Mouse (Mus musculus): Measurements from ENCODE around the gene Zfp710.

Zfp710 gene

DNA sequence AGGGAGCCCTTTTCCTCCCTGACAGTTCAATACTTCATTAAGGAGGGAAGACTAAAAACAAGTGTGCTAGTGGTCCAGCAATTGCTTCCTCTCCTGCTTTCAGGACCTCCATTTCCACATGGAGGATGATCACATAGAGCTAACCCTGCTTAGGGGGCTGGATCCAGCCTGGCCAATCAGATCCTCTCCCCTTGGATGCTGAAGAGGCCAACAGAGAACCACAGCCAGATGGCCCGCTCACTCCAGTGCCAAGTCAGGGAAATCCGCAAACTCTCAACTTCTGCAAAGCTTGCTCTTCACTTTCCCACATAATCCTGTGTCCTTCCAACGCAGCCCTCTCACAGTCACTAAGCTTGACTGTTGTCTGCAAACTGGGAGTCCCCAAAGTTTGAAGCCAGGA is 78.7 kb downstream of the Zfp710 start:
- CTCF ChIA-PET = no interaction called here

DNA sequence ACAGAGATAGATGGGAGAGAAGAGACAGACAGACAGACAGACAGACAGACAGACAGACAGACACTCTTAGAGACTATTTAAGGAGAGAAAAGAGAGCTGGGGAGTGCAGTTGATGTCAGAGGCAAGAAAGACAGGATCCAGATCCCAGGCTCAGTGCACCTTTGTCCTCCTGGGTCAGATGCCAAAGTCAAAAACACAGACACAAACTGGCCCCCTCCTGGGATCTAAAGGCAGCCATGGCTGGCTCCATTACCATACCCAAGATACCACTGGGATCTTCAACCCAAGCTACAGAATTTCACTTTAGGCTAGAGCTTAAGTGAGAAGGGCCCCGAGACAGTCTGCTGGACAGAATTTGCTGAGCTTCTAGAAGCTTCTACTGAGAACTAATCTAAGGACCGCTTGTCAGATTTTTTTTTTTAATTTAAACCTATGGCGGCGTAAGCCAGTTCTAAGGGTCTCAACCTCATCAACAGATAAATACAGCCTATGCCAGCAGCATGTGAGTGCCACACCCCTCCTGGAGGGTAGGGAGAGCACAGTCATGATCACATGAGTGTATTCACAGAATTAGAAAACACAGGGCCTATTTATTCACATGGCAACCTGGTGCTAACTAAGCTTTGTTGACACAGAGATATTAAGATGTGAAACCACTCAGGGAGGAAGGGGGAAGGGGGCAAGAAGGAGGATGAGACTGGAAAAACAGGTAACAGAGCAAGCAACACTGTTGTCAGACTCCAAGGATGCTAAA is 81.2 kb downstream of the Zfp710 start:
- CTCF ChIA-PET = interaction anchor here (0.6 to 1.1 kb wide), 2 partner anchors 32 to 36 kb away, joined by 3 to 4 read pairs; no protein-coding TSS in a partner anchor

DNA sequence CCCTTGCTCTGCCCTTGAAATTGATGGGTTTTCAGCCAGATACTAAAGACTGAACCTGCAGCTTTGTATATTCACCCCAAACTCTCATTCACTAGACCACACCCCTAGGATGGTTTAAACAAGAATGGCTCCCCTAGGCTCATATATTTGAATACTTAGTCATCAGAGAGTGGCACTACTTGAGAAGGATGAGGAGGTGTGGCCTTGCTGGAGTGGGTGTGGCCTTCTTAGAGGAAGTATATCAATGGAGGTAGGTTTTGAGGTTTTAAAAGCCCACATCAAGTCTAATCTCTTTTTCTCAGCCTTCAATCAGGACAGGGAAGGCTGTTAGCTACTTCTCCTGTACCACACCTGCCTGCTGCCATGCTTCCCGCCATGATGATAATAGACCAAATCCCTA is 81.8 kb downstream of the Zfp710 start:
- CTCF ChIA-PET = interaction anchor here (1.1 kb wide), 1 partner anchor 36 kb away, joined by 4 read pairs; no protein-coding TSS in a partner anchor

DNA sequence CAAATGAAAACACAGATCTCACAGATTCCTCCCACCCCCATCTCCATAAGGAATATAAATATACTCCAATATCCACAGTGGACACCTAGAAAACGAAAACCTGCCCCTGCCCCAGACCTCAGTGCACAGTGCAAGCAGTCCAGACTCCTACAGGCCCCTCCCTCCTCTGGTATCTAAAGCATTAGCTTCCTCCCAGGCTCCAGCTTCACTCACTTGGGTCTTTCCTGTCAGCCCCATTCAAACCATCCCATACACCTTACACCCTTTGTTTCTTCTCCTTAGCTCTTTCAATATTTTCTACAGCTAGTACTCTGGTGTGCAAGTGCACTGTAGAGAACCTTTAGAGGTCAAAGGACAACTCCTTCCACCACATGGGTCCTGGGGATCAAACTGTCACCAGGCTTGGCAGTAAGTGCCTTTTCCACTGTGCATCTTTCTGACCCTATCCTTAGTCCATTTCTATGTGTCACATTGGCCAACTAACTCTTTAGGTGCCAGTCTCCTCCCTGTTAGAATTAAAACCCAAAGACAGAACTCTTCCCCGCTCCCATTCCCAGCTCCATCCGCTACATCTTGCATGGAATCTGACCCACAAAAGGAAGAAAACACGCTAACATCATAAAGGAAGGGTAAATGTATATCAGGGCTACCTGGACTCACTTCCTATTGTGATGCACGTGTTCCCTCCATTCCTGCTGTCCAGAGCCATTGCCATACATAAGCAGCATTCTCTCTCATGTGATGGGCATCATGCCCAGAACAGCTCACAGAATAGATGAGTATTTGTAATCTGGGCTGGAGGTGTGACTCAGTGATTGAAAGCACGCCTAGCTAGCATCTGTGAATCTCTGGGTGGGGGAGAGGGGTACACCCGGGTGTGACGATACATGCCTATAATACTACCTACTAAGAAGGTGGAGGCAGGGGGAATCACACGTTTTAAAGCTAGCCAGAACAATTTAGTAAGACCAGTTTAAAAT is 86.7 kb downstream of the Zfp710 start:
- CTCF ChIA-PET = interaction anchor here (0.6 to 1.1 kb wide), 2 partner anchors 16 to 605 kb away, joined by 4 read pairs; no protein-coding TSS in a partner anchor

DNA sequence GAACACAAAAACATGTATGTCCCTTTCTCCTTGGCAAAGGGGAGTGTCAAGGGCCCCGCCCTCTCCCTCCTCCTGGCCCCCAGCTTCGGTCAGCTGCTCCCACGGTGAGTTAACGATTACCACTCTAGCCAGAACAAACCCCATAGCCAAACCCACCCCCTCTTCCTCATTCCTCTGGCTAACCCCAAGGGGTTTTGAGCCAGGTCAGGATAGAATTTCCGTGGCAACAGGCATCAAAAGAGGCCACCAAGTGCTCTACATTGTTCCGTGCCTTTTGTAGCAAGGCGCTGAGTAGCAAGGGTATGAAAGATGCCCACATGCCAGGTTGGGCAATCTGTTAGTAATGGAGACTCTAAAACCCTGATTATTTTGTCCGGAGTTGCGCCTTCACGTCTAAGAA is 89.4 kb downstream of the Zfp710 start:
- CTCF ChIA-PET = no interaction called here

DNA sequence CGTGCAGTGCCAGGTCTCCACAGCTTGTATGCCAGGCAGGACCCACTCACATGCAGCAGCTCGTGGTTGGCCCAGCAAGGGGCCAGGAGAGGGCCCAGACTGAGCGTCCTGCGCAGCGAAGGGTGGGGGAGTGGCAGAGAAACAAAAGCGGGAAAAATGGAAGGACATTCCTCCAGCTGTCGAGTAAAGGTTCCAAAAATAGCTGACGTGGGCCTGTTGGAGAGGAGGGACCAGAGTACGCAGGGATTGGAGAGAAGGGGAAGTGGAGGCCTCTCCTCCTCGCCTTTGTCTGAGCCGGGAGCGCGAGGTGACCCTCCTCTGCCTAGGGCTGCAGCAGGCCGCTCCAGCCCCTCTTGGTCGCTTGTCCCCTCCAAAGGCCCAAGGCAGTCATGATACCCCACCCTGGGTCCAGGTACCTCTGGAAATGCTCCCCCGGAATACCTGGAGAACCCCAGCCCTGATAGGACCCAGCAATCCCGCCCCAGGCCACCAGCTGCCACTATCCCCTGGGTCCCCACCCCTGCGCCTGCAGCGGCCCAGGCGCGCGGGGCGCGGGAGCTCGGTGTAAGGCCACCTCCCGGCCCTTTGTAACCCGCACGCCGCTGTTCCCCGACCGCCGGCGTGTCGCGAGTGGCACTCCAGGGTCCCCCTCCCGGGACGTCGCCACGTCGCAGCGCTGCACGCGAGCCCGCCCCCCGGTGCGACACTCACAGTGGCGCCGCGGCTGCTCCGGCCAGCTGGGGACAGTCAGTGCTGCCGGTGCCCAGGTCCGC is 90.0 kb downstream of the Zfp710 start:
- CTCF ChIA-PET = interaction anchor here (0.6 to 0.8 kb wide), 3 partner anchors 88 to 260 kb away, joined by 3 to 5 read pairs (median 3); no protein-coding TSS in a partner anchor

DNA sequence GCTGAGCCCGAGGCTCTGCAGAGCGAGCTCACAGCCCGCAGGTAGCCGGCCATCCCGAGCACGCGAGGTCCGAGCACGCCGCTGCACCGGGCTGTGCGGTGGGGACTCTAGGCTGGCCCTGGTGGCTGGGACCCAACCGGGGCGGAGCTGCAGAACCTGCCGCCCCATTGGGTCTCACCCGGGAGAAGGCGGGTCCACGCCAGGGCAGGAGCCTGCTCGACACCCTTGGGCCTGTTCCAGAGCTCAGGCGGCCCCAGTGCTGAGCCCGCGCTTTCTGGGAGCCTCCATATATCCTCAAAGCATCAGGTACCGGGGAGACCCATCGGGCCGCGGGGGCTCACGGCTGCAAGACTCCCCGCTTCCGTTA is 90.6 kb downstream of the Zfp710 start, which contains the start of gene Idh2:
Gene Idh2 (minus strand): TSS at position 169 of the 367 bp plus-strand sequence.
- CTCF ChIA-PET = interaction anchor here (0.6 to 0.8 kb wide), 3 partner anchors 88 to 259 kb away, joined by 3 to 5 read pairs (median 3); no protein-coding TSS in a partner anchor

DNA sequence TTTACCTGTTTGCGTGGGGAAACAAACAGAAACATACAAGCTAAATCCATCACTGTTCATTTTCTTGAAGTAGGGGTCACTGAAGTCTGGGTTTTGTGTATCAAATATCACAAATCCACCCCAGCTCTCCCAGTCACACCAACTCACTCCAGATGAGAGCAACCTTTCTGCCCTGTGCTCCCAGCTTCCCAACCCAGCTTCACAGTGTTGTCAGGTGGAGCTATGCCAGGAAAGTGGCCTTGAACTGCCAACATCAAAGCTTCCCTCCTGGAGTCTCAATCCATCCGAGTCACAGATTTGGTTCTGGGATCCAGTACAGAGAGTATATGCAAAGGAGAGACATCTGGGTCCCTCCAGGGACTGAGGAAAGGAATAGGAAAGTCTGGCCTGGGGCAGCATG is 91.5 kb downstream of the Zfp710 start:
- CTCF ChIA-PET = no interaction called here

DNA sequence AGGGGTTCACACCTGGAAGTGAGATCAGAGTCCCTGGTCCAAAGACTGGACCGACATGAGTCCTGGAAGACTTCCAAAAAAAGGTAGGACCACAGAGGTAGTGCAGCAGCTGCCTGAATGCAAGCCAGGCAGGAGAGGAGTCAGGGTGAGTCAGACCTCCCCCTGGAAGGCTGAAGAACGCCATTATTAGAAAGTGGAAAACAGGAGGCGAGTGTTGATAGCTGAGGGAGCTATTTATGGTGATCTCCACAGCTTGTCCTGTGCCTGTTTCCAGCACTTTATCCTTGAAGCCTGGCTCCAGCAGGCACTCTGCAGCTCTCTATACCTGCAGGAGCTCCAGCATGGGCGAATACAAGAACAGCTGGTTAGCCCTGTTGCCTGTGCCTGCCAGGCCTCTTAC is 94.6 kb downstream of the Zfp710 start:
- CTCF ChIA-PET = no interaction called here

DNA sequence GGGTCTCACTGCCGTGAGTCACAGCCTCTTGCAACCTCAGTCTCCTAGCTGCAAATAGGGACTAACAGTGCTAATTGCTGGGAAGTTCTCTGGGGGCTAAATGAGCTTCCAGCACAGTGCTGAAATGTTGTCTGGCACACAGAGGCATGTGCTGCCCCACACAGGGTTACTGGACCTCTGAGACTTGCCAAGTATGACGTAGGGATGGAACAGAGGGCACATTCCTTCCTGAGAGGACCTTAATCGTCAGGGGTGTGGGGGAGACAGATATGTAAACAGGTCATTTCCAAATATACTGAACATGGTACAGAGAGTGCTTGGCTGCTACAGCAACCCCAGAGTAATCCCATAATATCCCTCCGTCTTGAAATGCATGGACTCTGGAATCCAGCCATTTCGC is 96.5 kb downstream of the Zfp710 start:
- CTCF ChIA-PET = no interaction called here

DNA sequence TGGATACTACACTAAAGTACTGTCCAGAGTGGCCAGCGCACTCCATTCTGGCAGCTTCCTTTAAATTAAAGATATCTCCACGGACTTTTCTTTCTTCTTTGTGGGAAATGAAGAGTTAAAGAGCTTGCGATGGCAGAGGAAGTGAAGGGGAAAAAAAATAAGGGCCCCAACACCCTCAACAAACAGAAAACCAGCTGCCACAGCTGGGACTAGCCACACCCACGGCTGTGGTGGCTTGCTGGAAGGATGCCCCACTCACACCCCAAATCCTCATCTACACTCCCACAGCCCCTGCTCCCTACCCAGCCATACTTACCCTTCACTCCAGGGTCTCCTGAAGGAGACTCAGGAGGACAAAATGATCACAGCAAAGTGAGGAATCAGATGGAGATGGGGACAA is 98.5 kb downstream of the Zfp710 start:
- CTCF ChIA-PET = interaction anchor here (0.9 kb wide), 1 partner anchor 33 kb away, joined by 3 read pairs; no protein-coding TSS in a partner anchor

DNA sequence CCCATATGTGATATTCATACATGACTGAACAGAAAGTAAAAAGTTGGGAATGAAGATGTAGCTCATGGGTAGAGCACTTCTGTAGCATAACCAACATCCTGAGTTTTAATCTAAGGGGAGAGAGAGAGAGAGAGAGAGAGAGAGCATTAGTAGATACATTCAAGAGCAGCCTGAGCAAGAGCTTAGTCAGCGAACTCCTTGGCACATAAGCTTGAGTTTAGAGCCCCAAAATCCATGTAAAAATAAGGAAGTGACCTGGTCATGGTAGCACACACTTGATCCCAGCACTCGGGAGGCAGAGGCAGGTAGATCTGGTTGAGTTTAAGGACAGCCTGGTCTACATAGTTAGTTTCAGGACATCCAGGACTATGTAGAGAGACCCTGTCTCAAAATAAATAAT is 99.1 kb downstream of the Zfp710 start:
- CTCF ChIA-PET = interaction anchor here (0.5 to 0.9 kb wide), 4 partner anchors 17 to 249 kb away, joined by 3 to 8 read pairs (median 5); no protein-coding TSS in a partner anchor

DNA sequence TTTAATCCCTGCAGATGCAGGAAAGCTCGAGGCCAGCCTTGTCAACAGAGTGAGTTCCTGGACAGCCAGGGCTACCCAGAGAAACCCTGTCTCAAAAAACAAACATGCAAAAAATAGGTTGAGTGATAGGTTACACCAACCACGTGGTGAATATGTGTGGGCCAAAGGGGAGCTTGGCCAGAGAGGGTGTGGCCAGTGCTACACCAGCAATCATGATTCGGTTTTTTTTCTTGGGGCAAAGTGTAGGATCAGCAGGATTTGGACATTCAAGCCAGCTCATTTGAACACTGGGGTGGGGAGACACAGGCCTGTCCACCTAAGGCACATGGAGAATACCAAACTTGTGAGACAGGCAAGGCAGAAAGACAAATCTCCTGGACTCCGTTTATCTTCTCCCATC is 104.7 kb downstream of the Zfp710 start:
- CTCF ChIA-PET = interaction anchor here (0.6 to 0.9 kb wide), 2 partner anchors 134 to 139 kb away, joined by 3 to 6 read pairs; no protein-coding TSS in a partner anchor

DNA sequence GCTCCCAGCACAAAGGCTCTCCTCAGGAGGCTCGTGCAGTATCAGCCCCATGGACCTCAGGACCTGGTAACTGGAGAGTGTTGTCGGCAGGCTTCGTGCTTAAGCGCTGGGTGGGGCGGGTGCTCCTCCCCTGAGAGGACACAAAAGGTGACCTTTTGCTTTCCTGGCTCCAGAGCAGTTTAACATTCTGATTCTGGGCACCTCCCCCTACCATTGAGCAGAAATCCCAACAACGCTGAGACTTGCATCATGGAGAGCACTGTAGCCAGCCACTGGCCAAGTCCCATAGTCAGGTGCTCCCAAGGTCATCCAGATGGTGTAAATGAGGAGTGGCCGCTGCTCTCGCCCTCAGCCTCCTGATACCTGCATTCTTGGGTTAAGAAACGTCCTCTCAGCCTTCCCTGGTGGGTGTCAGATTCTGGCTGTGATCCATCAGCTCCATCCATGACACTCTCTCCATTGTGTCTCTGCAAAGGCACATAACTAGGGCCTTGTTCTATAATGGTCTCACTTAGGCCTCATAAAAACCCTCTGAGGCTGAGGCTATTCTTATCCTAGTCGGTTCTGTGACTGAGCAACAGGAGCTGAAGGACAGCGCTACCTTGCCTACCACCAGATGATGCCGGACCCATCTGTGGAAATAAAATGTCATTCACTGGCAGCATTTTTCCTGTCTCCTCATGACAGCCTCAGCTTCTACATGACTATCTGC is 105.9 kb downstream of the Zfp710 start:
- CTCF ChIA-PET = interaction anchor here (0.6 to 0.8 kb wide), 2 partner anchors 10 to 248 kb away, joined by 3 to 8 read pairs; no protein-coding TSS in a partner anchor

DNA sequence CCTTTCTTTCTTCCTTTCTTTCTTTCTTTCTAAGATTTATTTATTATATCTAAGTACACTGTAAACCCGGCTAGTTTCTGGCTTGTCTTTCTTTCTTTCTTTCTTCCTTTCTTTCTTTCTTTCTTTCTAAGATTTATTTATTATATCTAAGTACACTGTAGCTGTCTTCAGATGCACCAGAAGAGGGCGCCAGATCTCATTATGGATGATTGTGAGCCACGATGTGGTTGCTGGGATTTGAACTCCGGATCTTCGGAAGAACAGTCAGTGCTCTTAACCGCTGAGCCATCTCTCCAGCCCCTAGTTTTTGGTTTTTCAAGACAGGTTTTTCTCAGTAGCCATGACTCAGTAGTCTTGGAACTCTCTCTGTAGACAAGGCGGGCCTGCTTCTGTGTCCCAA is 106.7 kb downstream of the Zfp710 start:
- CTCF ChIA-PET = interaction anchor here (0.7 to 0.8 kb wide), 2 partner anchors 9 to 537 kb away, joined by 3 to 8 read pairs; no protein-coding TSS in a partner anchor

DNA sequence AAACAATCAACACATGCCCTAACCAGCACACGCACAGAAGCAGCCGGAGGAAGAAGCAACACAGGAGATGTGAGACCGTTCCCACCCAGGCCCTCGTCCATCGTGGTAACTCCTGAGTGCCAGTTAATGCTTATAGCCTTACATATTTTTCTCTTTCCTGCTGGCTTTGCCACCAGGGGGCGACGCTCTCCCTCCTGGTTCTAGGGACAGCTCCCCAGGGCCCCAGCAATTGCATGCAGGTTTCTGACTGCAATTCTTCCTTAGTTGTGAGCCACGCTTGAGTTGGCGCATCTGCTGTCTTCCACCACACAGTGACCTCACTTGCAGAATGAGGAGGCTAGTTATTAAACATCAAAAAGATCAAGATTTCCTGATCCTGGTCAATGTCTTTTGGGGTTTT is 107.9 kb downstream of the Zfp710 start:
- CTCF ChIA-PET = interaction anchor here (0.7 to 1.1 kb wide), 2 partner anchors 34 to 66 kb away, joined by 3 to 7 read pairs; no protein-coding TSS in a partner anchor

DNA sequence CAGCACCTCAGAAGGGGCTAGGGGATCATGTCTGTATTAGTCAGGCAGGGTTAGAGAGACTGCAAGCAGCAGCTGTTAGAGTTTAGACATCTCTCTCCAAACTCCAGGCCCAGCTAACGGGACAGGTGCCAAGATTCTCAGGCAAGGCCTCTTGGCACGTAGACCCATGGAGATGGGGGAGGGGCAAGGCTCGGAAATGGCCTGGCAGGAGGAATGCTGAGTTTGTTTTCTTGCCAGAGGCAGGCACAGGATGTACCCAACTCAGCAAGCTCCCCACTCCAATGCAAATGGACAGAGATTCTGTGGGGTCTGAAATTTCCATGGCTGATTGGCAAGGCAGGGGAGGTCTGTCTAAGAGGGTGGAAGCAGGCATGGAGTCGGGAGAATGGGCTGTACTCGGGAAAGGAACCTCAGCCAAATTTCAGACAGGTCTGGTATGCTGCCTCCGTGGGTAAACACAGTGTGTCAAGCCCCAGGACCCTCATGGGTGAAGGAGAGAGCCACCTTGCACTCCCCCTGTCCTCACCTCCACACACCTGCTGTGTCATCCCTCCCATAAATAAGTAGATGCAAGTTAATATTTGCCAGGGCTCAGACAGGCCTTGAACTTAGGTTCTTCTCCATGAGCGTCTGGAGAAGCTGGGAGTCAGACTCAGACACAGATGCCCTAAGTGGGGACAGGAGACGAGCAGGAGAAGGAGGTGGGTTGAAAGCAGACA is 110.0 kb downstream of the Zfp710 start:
- CTCF ChIA-PET = interaction anchor here (0.7 kb wide), 2 partner anchors 13 to 127 kb away, joined by 3 read pairs; no protein-coding TSS in a partner anchor

DNA sequence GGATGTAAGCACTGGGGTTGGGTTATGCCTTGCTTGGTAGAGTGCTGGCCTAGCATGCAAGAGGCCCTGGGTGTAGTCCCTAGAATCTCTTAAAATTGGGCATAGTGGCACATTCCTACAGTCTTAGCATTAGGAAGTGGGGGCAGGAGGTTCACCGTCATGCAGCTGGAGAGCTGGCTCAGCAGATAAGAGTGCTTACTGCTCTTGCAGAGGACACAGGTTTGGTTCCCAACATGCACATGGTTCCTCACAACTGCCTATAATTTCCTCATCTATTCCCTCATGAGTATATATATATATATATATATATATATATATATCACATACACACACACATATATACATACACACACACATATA is 110.5 kb downstream of the Zfp710 start:
- CTCF ChIA-PET = interaction anchor here (0.7 kb wide), 1 partner anchor 126 kb away, joined by 3 read pairs; no protein-coding TSS in a partner anchor

DNA sequence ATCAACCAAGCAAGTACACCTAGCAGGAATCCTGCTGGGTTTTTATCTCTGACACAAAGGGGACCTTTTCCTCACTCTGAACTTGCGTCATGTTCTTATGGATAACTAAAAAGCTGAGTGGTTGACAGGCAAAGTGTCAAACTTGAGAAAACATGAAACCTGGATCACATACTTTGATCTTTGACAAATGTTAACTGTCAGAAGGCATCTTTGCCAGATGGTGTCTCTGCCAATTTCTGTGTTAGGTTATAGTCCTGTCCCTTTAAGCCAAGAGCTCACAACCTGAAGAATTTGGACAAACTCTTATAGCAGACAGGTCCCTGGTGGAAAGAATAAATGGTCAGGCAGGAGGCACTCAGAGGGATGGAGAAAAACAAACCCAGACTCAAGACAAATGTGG is 113.8 kb downstream of the Zfp710 start:
- CTCF ChIA-PET = no interaction called here
